Mouse (Mus musculus) embryo, embryonic 10 days (tissue): ENCODE results near the gene Pdlim4.
"Not testable (repeated sequence)": the region's sequence is repeated elsewhere in the genome, so short reads cannot be mapped to it uniquely, and the experiment has no call there.

ENCODE experiments used
- DNase-seq: peaks from one replicate; pipeline ENCODE4 v3.0.0-alpha.2; 2015; ENCODE audit warnings: low spot score

Gene Pdlim4

GRCm38 (mm10) chr11:54017596-54017995 lies 51.2 kb downstream of the Pdlim4 start:
- no peak for DNase-seq

GRCm38 (mm10) chr11:54016051-54016450 lies 52.8 kb downstream of the Pdlim4 start:
- DNase-seq: no peak

DNA sequence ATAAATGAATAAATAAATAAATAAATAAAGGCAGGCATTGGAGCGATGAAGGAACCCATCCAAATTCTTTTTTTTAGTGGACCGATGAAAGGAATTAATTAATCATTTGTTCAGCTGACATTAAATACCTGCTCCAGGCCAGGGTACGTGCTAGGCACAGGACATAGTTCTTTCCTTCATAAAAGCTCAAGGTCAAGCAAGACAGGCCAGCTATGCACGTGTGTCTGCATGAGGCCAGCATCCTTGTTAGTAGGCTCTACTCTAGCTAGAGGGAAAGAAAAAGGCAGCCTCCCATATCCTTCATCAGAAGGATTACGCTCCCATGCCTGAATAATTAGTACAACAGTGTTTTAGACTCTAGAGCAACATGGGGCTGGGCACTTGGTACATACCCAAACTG lies 55.9 kb downstream of the Pdlim4 start:
- DNase-seq: no peak

DNA sequence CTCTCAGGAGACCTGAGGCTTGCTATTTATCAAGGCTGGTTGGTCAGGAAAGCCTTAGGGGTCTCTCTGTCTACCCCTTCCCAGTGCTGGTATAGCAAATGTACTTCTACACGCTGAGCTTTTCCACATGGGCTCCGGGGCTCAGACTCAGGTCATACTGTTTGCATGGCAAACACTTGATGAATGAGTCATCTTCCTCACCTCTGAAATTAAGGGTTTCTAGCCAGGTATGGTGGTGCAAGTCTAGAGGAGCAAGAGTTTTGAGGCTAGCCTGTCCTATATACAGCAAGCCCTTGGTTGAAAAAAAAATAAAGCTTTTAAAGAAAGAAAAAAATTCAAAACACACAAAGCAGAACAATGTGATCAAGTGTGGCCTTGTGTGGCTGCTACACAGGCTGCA lies 57.6 kb downstream of the Pdlim4 start:
- no peak for DNase-seq

- DNase-seq: no peak
These were observed 60.3 kb downstream of the Pdlim4 start for GRCm38 (mm10) chr11:54008416-54008920.

DNA sequence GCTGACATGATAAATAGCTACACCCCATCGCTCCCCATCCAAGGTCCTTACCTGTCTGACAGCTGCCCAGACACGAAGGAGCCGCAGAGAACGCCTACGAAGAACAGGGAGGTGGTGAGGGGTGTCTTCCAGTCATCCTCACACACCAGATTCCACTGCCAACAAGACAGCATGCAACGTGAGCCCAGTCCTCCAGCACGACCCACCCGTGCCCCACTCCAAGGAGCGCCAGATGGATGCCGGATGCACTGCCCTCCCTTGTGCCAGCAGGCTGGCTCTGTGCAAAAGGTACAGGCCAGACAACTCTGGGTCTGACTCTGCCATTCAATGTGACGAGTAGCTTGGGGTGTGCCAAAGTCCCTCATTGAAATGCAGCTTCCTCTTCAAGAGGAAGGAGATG lies 61.1 kb downstream of the Pdlim4 start:
- DNase-seq: no peak

GRCm38 (mm10) chr11:54006901-54007300 lies 61.9 kb downstream of the Pdlim4 start:
- DNase-seq: no peak

DNA sequence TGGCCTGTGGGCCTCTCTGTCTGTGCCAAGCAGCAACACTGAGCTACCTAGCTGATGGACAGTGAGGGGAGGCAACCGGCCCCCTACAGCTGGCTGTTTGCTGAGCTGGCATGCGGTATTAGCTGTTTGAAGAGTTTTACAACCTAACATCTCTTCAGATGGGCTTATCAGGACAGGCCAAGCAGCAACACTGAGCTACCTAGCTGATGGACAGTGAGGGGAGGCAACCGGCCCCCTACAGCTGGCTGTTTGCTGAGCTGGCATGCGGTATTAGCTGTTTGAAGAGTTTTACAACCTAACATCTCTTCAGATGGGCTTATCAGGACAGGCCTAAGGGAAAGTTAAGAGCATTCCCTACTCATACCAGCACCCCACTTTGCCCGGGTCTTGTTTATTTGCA lies 62.5 kb downstream of the Pdlim4 start:
- not testable (repeated sequence) for DNase-seq
